Mouse (Mus musculus) heart, postnatal 4 days (tissue): ENCODE measurements around the gene Fxyd6. TPM values are rescaled to one million over a fixed set of nuclear protein-coding genes. Genes with fewer than 3 reads are reported as not detected.
A peak's percentile ranks its signal among the peaks of the same experiment; 100 is the strongest.

ENCODE experiments used
- DNase-seq: peaks from one replicate; pipeline ENCODE4 v3.0.0; 2021
- total RNA-seq, 2 experiments: library from RNA; stranded (reverse); gene quantifications; 2 replicates each; pipeline ENCODE4 v1.2.3; 2021

The Fxyd6 gene
- total RNA-seq: 10 to 100 TPM; 28.5 to 29.6 TPM

GRCm38 (mm10) chr9:45370117-45370561 is at the start of gene Fxyd6:
Fxyd6 (plus strand) TSS chr9:45370185.
- peak; percentile 68 for DNase-seq

GRCm38 (mm10) chr9:45321465-45321864 is 48.5 kb upstream of the Fxyd6 start:
- no peak for DNase-seq

GRCm38 (mm10) chr9:45321946-45322430 is 48.0 kb upstream of the Fxyd6 start:
- peak; percentile 7 for DNase-seq

GRCm38 (mm10) chr9:45326390-45326789 is 43.6 kb upstream of the Fxyd6 start:
- no peak for DNase-seq

- DNase-seq: peak; percentile 8
Measured at GRCm38 (mm10) chr9:45328263-45328662, 41.7 kb upstream of the Fxyd6 start.

- DNase-seq: no peak
Measured at GRCm38 (mm10) chr9:45329577-45329976, 40.4 kb upstream of the Fxyd6 start.

GRCm38 (mm10) chr9:45337406-45337805 is 32.6 kb upstream of the Fxyd6 start:
- no peak for DNase-seq

GRCm38 (mm10) chr9:45343066-45343465 is 26.9 kb upstream of the Fxyd6 start:
- no peak for DNase-seq

- DNase-seq: peak; percentile 33
Measured at GRCm38 (mm10) chr9:45345516-45345915, 24.5 kb upstream of the Fxyd6 start.

GRCm38 (mm10) chr9:45346276-45346675 is 23.7 kb upstream of the Fxyd6 start:
- DNase-seq: no peak

- no peak for DNase-seq
Measured at GRCm38 (mm10) chr9:45348560-45348959, 21.4 kb upstream of the Fxyd6 start.

GRCm38 (mm10) chr9:45349181-45349580 is 20.8 kb upstream of the Fxyd6 start:
- no peak for DNase-seq

GRCm38 (mm10) chr9:45349851-45350250 is 20.1 kb upstream of the Fxyd6 start:
- DNase-seq: no peak

GRCm38 (mm10) chr9:45355192-45355591 is 14.8 kb upstream of the Fxyd6 start:
- no peak for DNase-seq

GRCm38 (mm10) chr9:45358356-45358755 is 11.6 kb upstream of the Fxyd6 start:
- DNase-seq: no peak

- DNase-seq: peak; percentile 50
Measured at GRCm38 (mm10) chr9:45362051-45362461, 7.9 kb upstream of the Fxyd6 start.

GRCm38 (mm10) chr9:45363639-45364214 is 6.3 kb upstream of the Fxyd6 start:
- DNase-seq: no peak

GRCm38 (mm10) chr9:45367716-45368115 is 2.3 kb upstream of the Fxyd6 start:
- no peak for DNase-seq

- DNase-seq: no peak
Measured at GRCm38 (mm10) chr9:45368341-45368901, 1.6 kb upstream of the Fxyd6 start.

GRCm38 (mm10) chr9:45370616-45371336 is 791 bp downstream of the Fxyd6 start:
- DNase-seq: no peak

- no peak for DNase-seq
Measured at GRCm38 (mm10) chr9:45371337-45371707, 1.3 kb downstream of the Fxyd6 start.

- DNase-seq: no peak
Measured at GRCm38 (mm10) chr9:45373896-45374295, 3.9 kb downstream of the Fxyd6 start.

GRCm38 (mm10) chr9:45374988-45375502 is 5.1 kb downstream of the Fxyd6 start:
- DNase-seq: no peak

GRCm38 (mm10) chr9:45376427-45376826 is 6.4 kb downstream of the Fxyd6 start:
- DNase-seq: no peak
